Mouse (Mus musculus) heart, adult 2 months (tissue): ENCODE measurements at regions not wholly inside any gene's neighbourhood (a gene's known extent, or its start where the extent isn't known, plus 50 kb on each side); places are given as distances from the start of the nearest gene placed in this dataset.
"Not testable (repeated sequence)": the region's sequence is repeated elsewhere in the genome, so short reads cannot be mapped to it uniquely, and the experiment has no call there.

Source experiments
- DNase-seq, 2 experiments: peaks; one replicate each; pipeline ENCODE4 v3.0.0; 2021
- H3K27ac ChIP-seq: fragments of 200-600 bp; 2 replicates; pipeline ENCODE4 v1.8.1; 2022
- H3K27me3 ChIP-seq: fragments of 200-500 bp; 2 replicates; pipeline ENCODE4 v1.6.1; 2012; ENCODE audit warnings: mild to moderate bottlenecking, low read length, inconsistent platforms, mixed read lengths; ENCODE audit not compliant: control insufficient read depth, insufficient read depth
- H3K36me3 ChIP-seq: fragments of 200-500 bp; 2 replicates; pipeline ENCODE4 v1.6.1; 2012; ENCODE audit warnings: low read length, inconsistent platforms; ENCODE audit not compliant: control insufficient read depth, insufficient read depth
- H3K4me1 ChIP-seq: fragments of 200-500 bp; 2 replicates; pipeline ENCODE4 v1.6.1; 2011; ENCODE audit warnings: low read length; ENCODE audit not compliant: control insufficient read depth, insufficient read depth
- H3K4me3 ChIP-seq: fragments of 200-600 bp; 2 replicates; pipeline ENCODE4 v1.8.1; 2022
- H3K79me2 ChIP-seq: fragments of 200-500 bp; replicated peaks from 2 replicates; pipeline ENCODE4 v1.6.1; 2012; ENCODE audit warnings: mild to moderate bottlenecking, inconsistent platforms, low read length, moderate library complexity, mixed read lengths; ENCODE audit not compliant: control insufficient read depth, insufficient read depth
- H3K9ac ChIP-seq: fragments of 200-500 bp; 2 replicates; pipeline ENCODE4 v1.6.1; 2012; ENCODE audit warnings: low read depth, mild to moderate bottlenecking, control low read depth, inconsistent platforms, low read length, mixed read lengths
- CTCF ChIP-seq: fragments of 200-600 bp; IDR thresholded peaks from 2 replicates; pipeline ENCODE4 v1.8.1; 2022; ENCODE audit warnings: antibody characterized with exemption, mild to moderate bottlenecking, moderate library complexity
- EP300 ChIP-seq: fragments of 200-500 bp; IDR thresholded peaks from 2 replicates; pipeline ENCODE4 v1.6.1; 2011; ENCODE audit warnings: low read depth, low read length, control low read depth; ENCODE audit not compliant: insufficient read depth
- POLR2A ChIP-seq: fragments of 200-500 bp; IDR thresholded peaks from 2 replicates; pipeline ENCODE4 v1.6.1; 2011; ENCODE audit warnings: mild to moderate bottlenecking, low read depth, low read length, control low read depth; ENCODE audit not compliant: insufficient read depth
- WGBS: fragments of 180-500 bp; shearing (Covaris S2); methylation state at CpG from one replicate; pipeline ENCODE4 v1.1.7; 2018; 5-methylcytosine and 5-hydroxymethylcytosine counted together
- intact Hi-C: fragments of 180-260 bp; cut with DNase I; formaldehyde crosslinking; loops from one replicate; pipeline ENCODE4 v1.15.1; 2025

DNA sequence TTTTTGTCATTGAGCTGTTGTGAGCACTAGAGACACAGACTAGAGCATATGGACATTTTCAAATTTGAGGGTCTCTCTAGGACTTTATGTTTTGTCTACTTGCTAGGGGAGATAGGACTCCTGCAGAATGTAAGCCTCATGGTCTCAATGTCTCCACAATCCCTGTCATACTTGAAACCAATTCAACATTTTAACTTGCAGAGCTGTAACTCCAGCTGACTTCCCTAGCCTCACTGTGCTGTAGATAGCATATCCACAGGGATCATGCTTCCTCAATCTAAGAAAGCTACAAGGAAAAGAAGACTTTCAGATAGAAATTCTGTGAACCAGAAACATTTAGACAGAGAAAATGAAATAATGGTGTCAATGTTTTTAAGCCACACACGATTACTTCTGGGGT is 185.8 kb upstream of the Rarb start:
- Histone ChIP-seq H3K27me3 (no peaks in the 10 kb centered on the region), H3K27ac (no peak overlapping the region), H3K9ac (no peak overlapping the region), H3K36me3 (no peaks in the 10 kb centered on the region), H3K79me2 (no peaks in the 10 kb centered on the region), H3K4me1 (peaks cover 3% of the 10 kb centered on the region; the same call in 1 of the 2 replicates), H3K4me3 (no peak overlapping the region)
- no peak for DNase-seq
- intact Hi-C loops, result no loop called here
- TF ChIP-seq CTCF, result no peak
- no peak for TF ChIP-seq EP300
- TF ChIP-seq POLR2A, result no peak
- 61% methylated on average over 1 of the region's 1 CpGs for WGBS

- H3K9ac ChIP-seq, result no peak overlapping the region
- intact Hi-C loops, result no loop called here
- H3K4me3 ChIP-seq, result no peak overlapping the region
- WGBS, result 64% methylated on average over 2 of the region's 2 CpGs
- no peaks in the 10 kb centered on the region for H3K27me3 ChIP-seq
- no peak for DNase-seq
- H3K4me1 ChIP-seq, result no peaks in the 10 kb centered on the region
- H3K79me2 ChIP-seq, result no peaks in the 10 kb centered on the region
- no peaks in the 10 kb centered on the region for H3K36me3 ChIP-seq
- H3K27ac ChIP-seq, result no peak overlapping the region
- no peak for TF ChIP-seq EP300
- no peak for TF ChIP-seq CTCF
- no peak for TF ChIP-seq POLR2A
Measured at GRCm38 (mm10) chr14:16996716-16997115, 177.8 kb upstream of the Rarb start.

GRCm38 (mm10) chr14:16970911-16971310 is 152.0 kb upstream of the Rarb start:
- H3K27ac ChIP-seq, H3K27me3 ChIP-seq, H3K4me1 ChIP-seq, H3K79me2 ChIP-seq, H3K9ac ChIP-seq, H3K4me3 ChIP-seq, intact Hi-C loops, DNase-seq, H3K36me3 ChIP-seq: not testable (repeated sequence)
- 79% methylated on average over 2 of the region's 2 CpGs for WGBS

DNA sequence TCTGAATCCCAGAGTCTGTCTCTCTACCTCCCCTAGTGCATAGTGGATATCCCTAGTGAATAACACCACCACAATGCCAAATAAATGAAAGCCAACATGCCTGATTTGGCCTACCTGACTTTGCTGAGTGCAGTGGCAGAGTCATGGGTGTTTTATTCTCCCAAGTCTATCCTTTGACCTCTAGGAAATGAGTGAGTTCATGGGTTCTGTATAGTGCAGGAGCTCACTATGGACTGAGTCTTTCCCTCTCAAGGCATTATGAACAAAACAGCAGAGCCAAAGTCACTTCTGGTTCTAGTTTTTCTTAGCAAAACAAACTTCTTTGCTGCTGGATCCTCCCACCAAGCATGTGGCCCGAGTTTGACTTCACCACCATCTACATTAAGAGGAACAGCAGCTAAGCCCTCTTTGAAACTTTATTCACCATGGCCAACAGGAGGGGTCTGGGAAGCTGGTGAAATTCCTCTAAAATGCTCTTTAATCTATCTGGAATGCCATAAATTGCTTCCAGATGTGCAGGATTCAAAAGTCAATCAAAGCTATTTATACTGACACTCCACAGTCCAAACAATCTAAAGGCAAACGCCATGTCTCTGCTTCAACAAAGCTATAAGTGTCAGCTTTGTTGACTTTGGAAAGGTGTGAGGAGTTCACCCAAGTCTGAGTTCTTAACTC is 145.9 kb upstream of the Rarb start:
- H3K27me3 ChIP-seq, result no peaks in the 10 kb centered on the region
- DNase-seq, result no peak
- WGBS, result 39% methylated on average over 2 of the region's 2 CpGs
- no peaks in the 10 kb centered on the region for H3K36me3 ChIP-seq
- no peak for TF ChIP-seq EP300
- no peak for TF ChIP-seq CTCF
- TF ChIP-seq POLR2A, result no peak
- intact Hi-C loops, result no loop called here
- H3K4me3 ChIP-seq, result no peak overlapping the region
- H3K9ac ChIP-seq, result no peak overlapping the region
- H3K27ac ChIP-seq, result no peak overlapping the region
- no peaks in the 10 kb centered on the region for H3K79me2 ChIP-seq
- H3K4me1 ChIP-seq, result no peaks in the 10 kb centered on the region

- no peak overlapping the region for H3K9ac ChIP-seq
- H3K4me1 ChIP-seq, result no peaks in the 10 kb centered on the region
- TF ChIP-seq POLR2A (no peak), EP300 (no peak), CTCF (no peak)
- 95% methylated on average over 3 of the region's 3 CpGs for WGBS
- intact Hi-C loops, result no loop called here
- no peak for DNase-seq
- no peaks in the 10 kb centered on the region for H3K79me2 ChIP-seq
- H3K4me3 ChIP-seq, result no peak overlapping the region
- H3K27me3 ChIP-seq, result no peaks in the 10 kb centered on the region
- H3K27ac ChIP-seq, result no peak overlapping the region
- H3K36me3 ChIP-seq, result no peaks in the 10 kb centered on the region
Measured at GRCm38 (mm10) chr14:16962216-16962826, 143.4 kb upstream of the Rarb start.

GRCm38 (mm10) chr14:16957802-16958201 is 138.8 kb upstream of the Rarb start:
- Histone ChIP-seq H3K4me1 (no peaks in the 10 kb centered on the region), H3K36me3 (no peaks in the 10 kb centered on the region), H3K27me3 (no peaks in the 10 kb centered on the region), H3K9ac (no peak overlapping the region), H3K27ac (no peak overlapping the region), H3K79me2 (no peaks in the 10 kb centered on the region), H3K4me3 (no peak overlapping the region)
- intact Hi-C loops, result no loop called here
- 5% methylated on average over 3 of the region's 3 CpGs for WGBS
- peak; percentile 3 to 20 for DNase-seq
- TF ChIP-seq CTCF, result no peak
- TF ChIP-seq POLR2A, result no peak
- TF ChIP-seq EP300, result no peak
